Comparison of ENCODE assay signal across 21 mouse cellular contexts in the genomic region with DNA sequence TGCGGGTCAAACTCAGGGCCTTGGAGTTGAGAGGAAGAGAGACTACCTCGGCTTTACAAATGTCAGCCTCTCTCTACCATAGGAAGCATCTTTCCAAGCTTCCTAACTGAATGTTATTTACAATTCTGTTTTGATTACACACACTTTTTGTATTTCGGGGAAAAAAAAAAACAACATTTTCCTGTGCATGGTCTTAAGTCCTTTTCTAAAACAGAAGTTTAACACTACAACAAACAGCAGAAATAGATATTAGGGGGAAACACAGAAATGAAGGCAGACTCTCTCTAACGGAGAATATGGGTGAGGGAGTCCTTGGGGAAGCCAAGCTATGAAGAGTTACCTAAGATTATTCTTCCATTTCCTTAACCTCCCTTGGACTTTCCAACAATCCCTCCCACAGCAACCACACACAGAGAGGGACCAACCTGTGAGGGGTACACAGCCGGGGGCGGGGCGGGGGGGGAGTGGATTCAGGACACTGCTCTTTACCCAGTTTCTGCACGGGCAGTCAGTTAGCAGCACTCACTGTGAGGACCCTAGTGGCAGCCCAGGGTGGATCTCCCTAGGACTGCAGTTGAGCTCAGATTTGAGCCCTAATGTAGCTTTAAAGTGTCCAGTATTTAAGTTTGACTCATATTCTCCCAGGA. TPM values are rescaled to one million over a fixed set of nuclear protein-coding genes. Genes with fewer than 3 reads are reported as not detected.
DNase-seq lines count a peak whose midpoint lies in the region; ATAC-seq and TF ChIP-seq lines count a peak whose summit lies in the region.
"Had no signal": no experiment of that assay in that cellular context is flagged by ENCODE, and none has a peak within 500 bp of the region (broad histone marks: within the 10 kb centered on the region; RNA-seq: fewer than 3 reads in every experiment).

No protein-coding gene starts in this region.

- no peaks in the 10 kb centered on the region for H3K9me3 ChIP-seq in CH12.LX (replicated peaks; ENCODE audit: low read length)
- no peaks in the 10 kb centered on the region for H3K9me3 ChIP-seq in liver, embryonic 14.5 days (ENCODE audit: control insufficient read depth, low read length)
- no peaks in the 10 kb centered on the region for H3K9me3 ChIP-seq in midbrain, embryonic 13.5 days
- H3K9me3 ChIP-seq: embryonic facial prominence, embryonic 10.5 days; forebrain, embryonic 10.5 days; heart, embryonic 10.5 days; hindbrain, embryonic 13.5 days had no signal

- H3K4me2 ChIP-seq in CH12.LX (ENCODE audit: insufficient read depth, low read depth, poor library complexity, severe bottlenecking) = peak overlapping the region; percentile 31
- H3K4me2 ChIP-seq in liver, embryonic 14.5 days (ENCODE audit: low read depth) = no peak overlapping the region
- no peak overlapping the region for H3K4me2 ChIP-seq in midbrain, embryonic 13.5 days (replicated peaks)
- H3K4me2 ChIP-seq: hindbrain, embryonic 13.5 days had no signal

- H3K36me3 ChIP-seq in CH12.LX (replicated peaks in 1 of 2; ENCODE audit: control insufficient read depth in 1 of 2, insufficient read depth in 1 of 2, low read length in 1 of 2) = peaks cover 0 to 9% of the 10 kb centered on the region in 2 experiments
- no peaks in the 10 kb centered on the region for H3K36me3 ChIP-seq in liver, embryonic 14.5 days (replicated peaks; ENCODE audit: control insufficient read depth, insufficient read depth, low read depth)
- no peaks in the 10 kb centered on the region for H3K36me3 ChIP-seq in midbrain, embryonic 13.5 days
- H3K36me3 ChIP-seq: embryonic facial prominence, embryonic 10.5 days; forebrain, embryonic 10.5 days; heart, embryonic 10.5 days; hindbrain, embryonic 13.5 days had no signal

- ATAC-seq in liver, embryonic 14.5 days (ENCODE audit: insufficient read depth) = 0 out of 2 replicates have a peak, but pooled peaks have one; percentile 14
- peak; percentile 38 for ATAC-seq in megakaryocyte-erythroid progenitor cell, adult 5-6 weeks (replicated peaks; ENCODE audit: low FRiP score, low TSS enrichment, poor library complexity, severe bottlenecking)
- ATAC-seq in midbrain, embryonic 13.5 days = no peak
- ATAC-seq: CD4-positive, CD25-positive, alpha-beta regulatory T cell, adult 4 months; forebrain, embryonic 14.5 days; hindbrain, postnatal 0 days had no signal

- 68% methylated on average over 8 of the region's 8 CpGs for WGBS in liver, embryonic 14.5 days (ENCODE audit: insufficient replicate concordance)
- WGBS in midbrain, embryonic 13.5 days = 73% methylated on average over 8 of the region's 8 CpGs

- no peak overlapping the region for H3K4me3 ChIP-seq in CH12.LX (replicated peaks in 1 of 3; ENCODE audit: low read depth in 2 of 3, low read length in 2 of 3, poor library complexity in 1 of 3)
- H3K4me3 ChIP-seq in liver, embryonic 14.5 days (ENCODE audit: insufficient read depth in 1 of 2, low read depth in 2 of 2, low read length in 2 of 2) = no peak overlapping the region
- H3K4me3 ChIP-seq in midbrain, embryonic 13.5 days (replicated peaks) = no peak overlapping the region
- H3K4me3 ChIP-seq: embryonic facial prominence, embryonic 10.5 days; forebrain, embryonic 10.5 days; hindbrain, embryonic 13.5 days had no signal

- DNase-seq in A20 (ENCODE audit: low read depth, low spot score) = peak; percentile 72
- DNase-seq in CH12.LX (ENCODE audit: extremely low read depth) = peak; percentile 62
- no peak for DNase-seq in liver, embryonic 14.5 days (ENCODE audit: low read depth in 3 of 3, low spot score in 3 of 3)
- DNase-seq in heart, adult 8-10 months (ENCODE audit: low spot score) = no peak
- DNase-seq in right cerebral cortex, postnatal 14 days = no peak
- DNase-seq: adrenal gland, postnatal 14 days; B cell, adult 2 months; cerebellum, adult 2 months; cerebellum, postnatal 10 days; gastrocnemius, postnatal 36 days; heart, adult 11 months; heart, postnatal 10 days had no signal

- dilution Hi-C loops in CH12.LX (cut with MboI; ENCODE audit: extremely low pct_ligation_motif_present, extremely low pct_unique_long_range_greater_than_20kb, low sequenced_read_pairs) = no loop called here

- H3K4me1 ChIP-seq in CH12.LX (ENCODE audit: control insufficient read depth in 1 of 2, insufficient read depth in 2 of 2) = peaks cover 11 to 81% of the 10 kb centered on the region in 2 experiments; a peak in 3 of 4 replicates
- H3K4me1 ChIP-seq in liver, embryonic 14.5 days (replicated peaks; ENCODE audit: control insufficient read depth in 2 of 2, insufficient read depth in 2 of 2, low read length in 1 of 2) = peaks cover 6 to 9% of the 10 kb centered on the region in 2 experiments
- H3K4me1 ChIP-seq in midbrain, embryonic 13.5 days (replicated peaks) = peaks cover 5% of the 10 kb centered on the region
- H3K4me1 ChIP-seq: heart, embryonic 10.5 days had no signal

- TF ChIP-seq RAD21 in CH12.LX (IDR thresholded peaks at IDR 0.05; ENCODE audit: low read depth, low read length) = no peak; the same call in none of the 2 replicates

- TF ChIP-seq CTCF in CH12.LX (conservative IDR thresholded peaks at IDR 0.05 in 1 of 2, IDR thresholded peaks at IDR 0.05 in 1 of 2; ENCODE audit: low read depth in 2 of 2, low read length in 2 of 2) = no peak
- no peak for TF ChIP-seq CTCF in liver, embryonic 14.5 days (IDR thresholded peaks at IDR 0.05; ENCODE audit: low read depth)

- H3K27me3 ChIP-seq in CH12.LX (replicated peaks) = no peaks in the 10 kb centered on the region
- no peaks in the 10 kb centered on the region for H3K27me3 ChIP-seq in liver, embryonic 14.5 days (ENCODE audit: control insufficient read depth, insufficient read depth, low read length)
- no peaks in the 10 kb centered on the region for H3K27me3 ChIP-seq in midbrain, embryonic 13.5 days
- H3K27me3 ChIP-seq: hindbrain, embryonic 13.5 days had no signal

- peaks cover 5% of the 10 kb centered on the region; the same call in 1 of the 2 replicates for H3K79me2 ChIP-seq in CH12.LX (replicated peaks; ENCODE audit: control insufficient read depth, extremely low read depth, insufficient read depth, poor library complexity, severe bottlenecking)

- in situ Hi-C loops in CH12.LX (cut with MboI; ENCODE audit: low pct_ligation_motif_present, low pct_unique_long_range_greater_than_20kb, low sequenced_read_pairs) = loop anchor here (25.0 kb wide), 1 partner anchor 1864 kb away; no protein-coding TSS in a partner anchor

- peak overlapping the region; percentile 93 for H3K27ac ChIP-seq in CH12.LX (ENCODE audit: insufficient read depth, low read depth)
- peak overlapping the region; percentile 43; the same call in 1 of the 2 replicates for H3K27ac ChIP-seq in liver, embryonic 14.5 days
- H3K27ac ChIP-seq in midbrain, embryonic 13.5 days = no peak overlapping the region
- H3K27ac ChIP-seq: embryonic facial prominence, embryonic 10.5 days; forebrain, embryonic 10.5 days; heart, embryonic 10.5 days; hindbrain, embryonic 13.5 days; hindbrain, postnatal 0 days had no signal

- peak overlapping the region; percentile 79 for H3K9ac ChIP-seq in CH12.LX (ENCODE audit: insufficient read depth, low read depth)
- H3K9ac ChIP-seq in liver, embryonic 14.5 days (replicated peaks) = no peak overlapping the region
- H3K9ac ChIP-seq in midbrain, embryonic 13.5 days (replicated peaks) = no peak overlapping the region
- H3K9ac ChIP-seq: hindbrain, embryonic 13.5 days had no signal

- TF ChIP-seq POLR2A in CH12.LX (IDR thresholded peaks at IDR 0.05; ENCODE audit: low read depth, low read length) = peak; percentile 54; the same call in 1 of the 2 replicates

- no peak; the same call in 1 of the 2 replicates for TF ChIP-seq EP300 in CH12.LX (IDR thresholded peaks at IDR 0.05; ENCODE audit: low read length)
- no peak for TF ChIP-seq EP300 in liver, embryonic 14.5 days (IDR thresholded peaks at IDR 0.05; ENCODE audit: low read depth)

TF ChIP-seq in CH12.LX, 34 proteins besides CTCF, POLR2A, EP300 and RAD21 (continues in another document):
- TF ChIP-seq IRF4 (IDR thresholded peaks at IDR 0.05; ENCODE audit: low read depth, low read length) = peak; percentile 41; the same call in 1 of the 2 replicates
- no peak for TF ChIP-seq MYC (IDR thresholded peaks at IDR 0.05; ENCODE audit: low read depth, low read length)
- TF ChIP-seq ELF1 (IDR thresholded peaks at IDR 0.05; ENCODE audit: low read depth, low read length) = no peak
- peak; percentile 36; the same call in 1 of the 2 replicates for TF ChIP-seq MEF2A (IDR thresholded peaks at IDR 0.05; ENCODE audit: borderline replicate concordance, low read depth, low read length)
- TF ChIP-seq GABPA (IDR thresholded peaks at IDR 0.05; ENCODE audit: insufficient replicate concordance, low read depth, low read length) = no peak
- no peak for TF ChIP-seq ZKSCAN1 (IDR thresholded peaks at IDR 0.05; ENCODE audit: borderline replicate concordance, low read depth, low read length)
- TF ChIP-seq POLR2AphosphoS2 (IDR thresholded peaks at IDR 0.05; ENCODE audit: low read depth, low read length) = no peak
- peak; percentile 38 for TF ChIP-seq CHD2 (IDR thresholded peaks at IDR 0.05; ENCODE audit: low read length)
- TF ChIP-seq JUN (IDR thresholded peaks at IDR 0.05; ENCODE audit: insufficient read depth, low read depth, low read length) = no peak
- TF ChIP-seq MXI1 (IDR thresholded peaks at IDR 0.05; ENCODE audit: low read depth, low read length) = no peak
- TF ChIP-seq TCF12 (IDR thresholded peaks at IDR 0.05; ENCODE audit: low read depth, low read length) = peak; percentile 55
- TF ChIP-seq CHD1 (IDR thresholded peaks at IDR 0.05; ENCODE audit: low read depth, low read length) = peak; percentile 94
- TF ChIP-seq MAZ (IDR thresholded peaks at IDR 0.05; ENCODE audit: low read depth, low read length) = peak; percentile 79; the same call in 1 of the 2 replicates
- no peak for TF ChIP-seq MAX (IDR thresholded peaks at IDR 0.05; ENCODE audit: low read length)
- TF ChIP-seq MAFK (IDR thresholded peaks at IDR 0.05; ENCODE audit: insufficient replicate concordance, low read length) = no peak
- no peak for TF ChIP-seq PAX5 (IDR thresholded peaks at IDR 0.05; ENCODE audit: low read length)
- no peak for TF ChIP-seq USF2 (conservative IDR thresholded peaks at IDR 0.05; ENCODE audit: low read depth, low read length)
- peak; percentile 42 for TF ChIP-seq ETS1 (conservative IDR thresholded peaks at IDR 0.05; ENCODE audit: low read depth, low read length)

RNA-seq across cellular contexts. Expression of gene Rpia, which starts 40.7 kb away (rescaled TPM):
- total RNA-seq in CH12.LX (2012; rRNA removed) (55.7 and 76.1 TPM in 2 replicates), CH12.LX (2014; rRNA removed) (61.8 and 65.1 TPM in 2 replicates)
- polyA plus RNA-seq in CH12.LX (2012; ENCODE audit: insufficient read length, low read depth) = 57.8 and 68.9 TPM in 2 replicates
- 24.4 and 36.7 TPM in 2 replicates for polyA plus RNA-seq in liver, embryonic 14.5 days (2012; rRNA removed)
- polyA plus RNA-seq in liver, embryonic 14.5 days (2014; fragmentation: Nextera tagmentation; extraction: Ambion mirVana) = 4.5 and 4.7 TPM in 2 replicates
- 127 and 143 TPM in 2 replicates for total RNA-seq in megakaryocyte-erythroid progenitor cell, adult 5-6 weeks (2014; fragmentation: Nextera tagmentation)
- total RNA-seq in megakaryocyte-erythroid progenitor cell, adult 5-6 weeks (2017) = 247 and 276 TPM in 2 replicates
- total RNA-seq in heart, adult 8-10 months (2022) = 10 to 100 TPM; 11.6 to 15.0 (median 13.4) TPM
- polyA plus RNA-seq in midbrain, embryonic 13.5 days (2015; fragmentation: Nextera tagmentation; extraction: Ambion mirVana) = 2.4 and 3.5 TPM in 2 replicates

Comparison
In these comparisons a context has a peak if more than half of its experiments do, and no peak if none do; other contexts are left out.
1. DNase-seq: peak in A20 (single experiment) and CH12.LX (single experiment); none in liver, embryonic 14.5 days (0 of 3), heart, adult 8-10 months (single experiment) and right cerebral cortex, postnatal 14 days (single experiment).